Mouse (Mus musculus) olfactory bulb, adult 2 months (tissue): Measurements from ENCODE around the gene Col9a1.

Source experiments
- CTCF ChIP-seq: fragments of 200-500 bp; IDR thresholded peaks from 2 replicates; pipeline ENCODE4 v1.5.1; 2012; ENCODE audit warnings: low read depth, mild to moderate bottlenecking, low read length, moderate library complexity; ENCODE audit not compliant: insufficient read depth
- POLR2A ChIP-seq: fragments of 200-500 bp; IDR thresholded peaks from 2 replicates; pipeline ENCODE4 v1.6.1; 2012; ENCODE audit warnings: mild to moderate bottlenecking, low read depth, low read length, moderate library complexity; ENCODE audit not compliant: insufficient read depth

- TF ChIP-seq POLR2A (no peak), CTCF (no peak)
Measured at GRCm38 (mm10) chr1:24179856-24180255, 2.4 kb downstream of the Col9a1 start.
